Mouse (Mus musculus): ENCODE measurements around the gene Foxd3. TPM values are rescaled to one million over a fixed set of nuclear protein-coding genes. Genes with fewer than 3 reads are reported as not detected.
A peak's percentile ranks its signal among the peaks of the same experiment; 100 is the strongest.

The Foxd3 gene
- polyA plus RNA-seq, 1 experiment from 2014 or later = not detected

GRCm38 (mm10) chr4:99657831-99658470, 1.9 kb downstream of the Foxd3 start:
- no peak overlapping the region for H3K27ac ChIP-seq (replicated peaks)
- ATAC-seq (ENCODE audit: insufficient read depth) = no peak; the same call in 1 of the 2 replicates
- H3K9me3 ChIP-seq (replicated peaks) = no peaks in the 10 kb centered on the region
- H3K36me3 ChIP-seq (replicated peaks) = no peaks in the 10 kb centered on the region
- H3K9ac ChIP-seq = no peak overlapping the region
- H3K4me1 ChIP-seq (replicated peaks) = peaks cover 17% of the 10 kb centered on the region
- peak overlapping the region; percentile 29 for H3K4me3 ChIP-seq (replicated peaks)
- 1% methylated on average over 40 of the region's 41 CpGs for WGBS (ENCODE audit: insufficient replicate concordance)
- H3K27me3 ChIP-seq = peaks cover 99% of the 10 kb centered on the region
- H3K4me2 ChIP-seq = peak overlapping the region; percentile 48

GRCm38 (mm10) chr4:99658881-99659280, 2.8 kb downstream of the Foxd3 start:
- no peaks in the 10 kb centered on the region for H3K9me3 ChIP-seq (replicated peaks)
- no peak for ATAC-seq (ENCODE audit: insufficient read depth)
- H3K4me3 ChIP-seq (replicated peaks) = no peak overlapping the region
- H3K27me3 ChIP-seq = peaks cover 99% of the 10 kb centered on the region
- no peak overlapping the region for H3K27ac ChIP-seq (replicated peaks)
- H3K9ac ChIP-seq = no peak overlapping the region
- WGBS (ENCODE audit: insufficient replicate concordance) = 12% methylated on average over 6 of the region's 6 CpGs
- no peaks in the 10 kb centered on the region for H3K36me3 ChIP-seq (replicated peaks)
- peaks cover 17% of the 10 kb centered on the region for H3K4me1 ChIP-seq (replicated peaks)
- no peak overlapping the region for H3K4me2 ChIP-seq

- Histone ChIP-seq H3K9ac (no peak overlapping the region), H3K27ac (replicated peaks) (no peak overlapping the region), H3K4me2 (no peak overlapping the region), H3K9me3 (replicated peaks) (no peaks in the 10 kb centered on the region), H3K36me3 (replicated peaks) (no peaks in the 10 kb centered on the region), H3K4me3 (replicated peaks) (no peak overlapping the region), H3K4me1 (replicated peaks) (peaks cover 17% of the 10 kb centered on the region), H3K27me3 (peaks cover 99% of the 10 kb centered on the region)
- WGBS (ENCODE audit: insufficient replicate concordance) = 3% methylated on average over 28 of the region's 28 CpGs
- no peak for ATAC-seq (ENCODE audit: insufficient read depth)
Measured at GRCm38 (mm10) chr4:99659361-99660072, 3.4 kb downstream of the Foxd3 start.

GRCm38 (mm10) chr4:99660073-99660611, 4.0 kb downstream of the Foxd3 start:
- 1% methylated on average over 20 of the region's 20 CpGs for WGBS (ENCODE audit: insufficient replicate concordance)
- peaks cover 99% of the 10 kb centered on the region for H3K27me3 ChIP-seq

GRCm38 (mm10) chr4:99660981-99661380, 4.9 kb downstream of the Foxd3 start:
- Histone ChIP-seq H3K4me1 (replicated peaks) (peaks cover 15% of the 10 kb centered on the region), H3K4me2 (no peak overlapping the region)
- under 1% methylated on average over 11 of the region's 11 CpGs for WGBS (ENCODE audit: insufficient replicate concordance)

More at GRCm38 (mm10) chr4:99660073-99660611, 4.0 kb downstream of the Foxd3 start:
- H3K36me3 ChIP-seq (replicated peaks) = no peaks in the 10 kb centered on the region
- no peak overlapping the region for H3K4me3 ChIP-seq (replicated peaks)
- no peak overlapping the region for H3K9ac ChIP-seq
- no peaks in the 10 kb centered on the region for H3K9me3 ChIP-seq (replicated peaks)
- H3K27ac ChIP-seq (replicated peaks) = no peak overlapping the region
- peaks cover 17% of the 10 kb centered on the region for H3K4me1 ChIP-seq (replicated peaks)
- H3K4me2 ChIP-seq = no peak overlapping the region
- ATAC-seq (ENCODE audit: insufficient read depth) = no peak

GRCm38 (mm10) chr4:99661956-99662355, 5.9 kb downstream of the Foxd3 start:
- Histone ChIP-seq H3K4me3 (replicated peaks) (no peak overlapping the region), H3K9me3 (replicated peaks) (no peaks in the 10 kb centered on the region), H3K4me1 (replicated peaks) (peaks cover 6% of the 10 kb centered on the region), H3K27ac (replicated peaks) (no peak overlapping the region), H3K9ac (no peak overlapping the region), H3K27me3 (peaks cover 87% of the 10 kb centered on the region), H3K36me3 (replicated peaks) (no peaks in the 10 kb centered on the region), H3K4me2 (no peak overlapping the region)
- ATAC-seq (ENCODE audit: insufficient read depth) = no peak
- WGBS (ENCODE audit: insufficient replicate concordance) = 9% methylated on average over 12 of the region's 12 CpGs

More at GRCm38 (mm10) chr4:99660981-99661380, 4.9 kb downstream of the Foxd3 start:
- Histone ChIP-seq H3K9me3 (replicated peaks) (no peaks in the 10 kb centered on the region), H3K4me3 (replicated peaks) (no peak overlapping the region), H3K9ac (no peak overlapping the region), H3K27ac (replicated peaks) (no peak overlapping the region), H3K27me3 (peaks cover 96% of the 10 kb centered on the region), H3K36me3 (replicated peaks) (no peaks in the 10 kb centered on the region)
- ATAC-seq (ENCODE audit: insufficient read depth) = no peak

GRCm38 (mm10) chr4:99662431-99662830, 6.3 kb downstream of the Foxd3 start:
- Histone ChIP-seq H3K27me3 (peaks cover 82% of the 10 kb centered on the region), H3K9me3 (replicated peaks) (no peaks in the 10 kb centered on the region), H3K4me3 (replicated peaks) (no peak overlapping the region), H3K4me1 (replicated peaks) (peaks cover 1% of the 10 kb centered on the region; the same call in 1 of the 2 replicates), H3K9ac (no peak overlapping the region), H3K4me2 (no peak overlapping the region), H3K36me3 (replicated peaks) (no peaks in the 10 kb centered on the region), H3K27ac (replicated peaks) (no peak overlapping the region)
- no peak for ATAC-seq (ENCODE audit: insufficient read depth)
- 9% methylated on average over 9 of the region's 9 CpGs for WGBS (ENCODE audit: insufficient replicate concordance)

GRCm38 (mm10) chr4:99662841-99663567, 6.9 kb downstream of the Foxd3 start:
- Histone ChIP-seq H3K27ac (replicated peaks) (no peak overlapping the region), H3K4me1 (replicated peaks) (no peaks in the 10 kb centered on the region), H3K9ac (no peak overlapping the region), H3K27me3 (peaks cover 76% of the 10 kb centered on the region), H3K36me3 (replicated peaks) (no peaks in the 10 kb centered on the region), H3K4me3 (replicated peaks) (no peak overlapping the region), H3K4me2 (no peak overlapping the region), H3K9me3 (replicated peaks) (no peaks in the 10 kb centered on the region)
- 6% methylated on average over 34 of the region's 34 CpGs for WGBS (ENCODE audit: insufficient replicate concordance)
- ATAC-seq (ENCODE audit: insufficient read depth) = no peak

GRCm38 (mm10) chr4:99663710-99664109, 7.6 kb downstream of the Foxd3 start:
- WGBS (ENCODE audit: insufficient replicate concordance) = 11% methylated on average over 8 of the region's 8 CpGs
- H3K27ac ChIP-seq (replicated peaks) = no peak overlapping the region
- no peak overlapping the region for H3K4me2 ChIP-seq
- H3K9me3 ChIP-seq (replicated peaks) = no peaks in the 10 kb centered on the region
- no peak for ATAC-seq (ENCODE audit: insufficient read depth)
- H3K9ac ChIP-seq = no peak overlapping the region
- H3K36me3 ChIP-seq (replicated peaks) = no peaks in the 10 kb centered on the region
- H3K4me1 ChIP-seq (replicated peaks) = no peaks in the 10 kb centered on the region
- no peak overlapping the region for H3K4me3 ChIP-seq (replicated peaks)
- peaks cover 70% of the 10 kb centered on the region for H3K27me3 ChIP-seq

GRCm38 (mm10) chr4:99670203-99670851, 14.2 kb downstream of the Foxd3 start:
- ATAC-seq (ENCODE audit: insufficient read depth) = no peak
- no peak overlapping the region for H3K4me2 ChIP-seq
- H3K9ac ChIP-seq = no peak overlapping the region
- H3K9me3 ChIP-seq (replicated peaks) = no peaks in the 10 kb centered on the region
- H3K27me3 ChIP-seq = peaks cover 4% of the 10 kb centered on the region
- H3K27ac ChIP-seq (replicated peaks) = no peak overlapping the region
- H3K36me3 ChIP-seq (replicated peaks) = no peaks in the 10 kb centered on the region
- WGBS (ENCODE audit: insufficient replicate concordance) = 57% methylated on average over 7 of the region's 7 CpGs
- no peaks in the 10 kb centered on the region for H3K4me1 ChIP-seq (replicated peaks)
- no peak overlapping the region for H3K4me3 ChIP-seq (replicated peaks)

GRCm38 (mm10) chr4:99675191-99675590, 19.1 kb downstream of the Foxd3 start:
- ATAC-seq (ENCODE audit: insufficient read depth) = no peak
- H3K36me3 ChIP-seq (replicated peaks) = no peaks in the 10 kb centered on the region
- H3K4me1 ChIP-seq (replicated peaks) = no peaks in the 10 kb centered on the region
- H3K27ac ChIP-seq (replicated peaks) = no peak overlapping the region
- H3K9ac ChIP-seq = no peak overlapping the region
- H3K27me3 ChIP-seq = no peaks in the 10 kb centered on the region
- H3K4me2 ChIP-seq = no peak overlapping the region
- no peak overlapping the region for H3K4me3 ChIP-seq (replicated peaks)
- H3K9me3 ChIP-seq (replicated peaks) = no peaks in the 10 kb centered on the region

Data from liver, embryonic 15.5 days (tissue).